Mouse (Mus musculus) gastrocnemius, postnatal 36 days (tissue): Measurements from ENCODE around the gene Bud31. TPM values are rescaled to one million over a fixed set of nuclear protein-coding genes. Genes with fewer than 3 reads are reported as not detected.

Experiments used
- DNase-seq, 2 experiments: peaks; one replicate each; pipeline ENCODE4 v3.0.0; 2022
- intact Hi-C: fragments of 180-260 bp; cut with DNase I; formaldehyde crosslinking; loops from one replicate; pipeline ENCODE4 v1.15.1; 2025
- total RNA-seq, 2 experiments: library from RNA; stranded (reverse); gene quantifications; 2 replicates each; pipeline ENCODE4 v1.2.3; 2021

The Bud31 gene
- total RNA-seq, 2 experiments from 2014 or later: 44.3 to 47.0 TPM

DNA sequence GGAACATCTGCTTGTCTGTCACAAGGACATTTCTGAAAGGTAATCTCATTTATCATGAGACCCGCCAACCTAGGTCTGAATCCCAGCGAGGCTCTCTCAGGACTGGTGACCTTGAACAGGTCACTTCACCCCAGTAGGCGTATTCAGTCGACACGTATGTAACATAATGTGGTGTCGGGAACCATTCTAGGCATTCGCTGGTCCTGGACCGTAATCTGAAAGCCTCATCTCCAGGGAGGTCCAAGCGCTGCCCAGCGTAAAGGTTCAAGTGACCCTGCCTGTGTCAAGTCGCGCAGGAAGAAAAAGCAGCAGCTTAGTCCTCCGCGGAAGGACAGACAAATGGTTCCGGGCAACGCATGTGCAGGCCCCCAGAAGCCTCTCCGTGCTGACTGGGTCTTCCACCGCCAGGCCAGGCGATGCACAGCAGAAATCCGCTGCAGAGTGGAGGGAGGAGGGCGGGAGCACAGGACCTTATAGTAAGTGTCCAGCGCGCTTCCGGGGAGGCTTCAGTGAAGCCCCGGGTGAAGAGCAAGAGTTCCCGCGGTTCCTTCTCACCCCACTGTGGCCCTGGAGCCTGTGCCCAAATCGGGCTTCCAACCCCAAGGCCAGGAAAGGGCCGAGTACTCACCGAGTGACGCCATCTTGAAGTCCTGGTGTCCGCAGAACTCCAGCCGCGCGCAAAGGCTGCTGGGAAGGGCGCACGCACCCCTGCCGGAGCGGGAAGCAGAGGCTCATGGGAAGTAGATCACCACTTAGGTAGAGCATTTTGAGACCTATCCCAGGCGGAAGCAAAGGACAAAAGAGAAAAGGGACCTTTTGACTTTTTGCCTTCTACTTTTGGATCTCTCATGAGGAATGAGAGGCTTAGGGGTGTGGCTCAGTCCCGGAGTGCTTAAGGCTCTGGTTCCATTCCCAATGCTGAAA, 51.0 kb downstream of the Bud31 start:
- intact Hi-C loops: no loop called here
- peak; percentile 81 to 87 for DNase-seq

DNA sequence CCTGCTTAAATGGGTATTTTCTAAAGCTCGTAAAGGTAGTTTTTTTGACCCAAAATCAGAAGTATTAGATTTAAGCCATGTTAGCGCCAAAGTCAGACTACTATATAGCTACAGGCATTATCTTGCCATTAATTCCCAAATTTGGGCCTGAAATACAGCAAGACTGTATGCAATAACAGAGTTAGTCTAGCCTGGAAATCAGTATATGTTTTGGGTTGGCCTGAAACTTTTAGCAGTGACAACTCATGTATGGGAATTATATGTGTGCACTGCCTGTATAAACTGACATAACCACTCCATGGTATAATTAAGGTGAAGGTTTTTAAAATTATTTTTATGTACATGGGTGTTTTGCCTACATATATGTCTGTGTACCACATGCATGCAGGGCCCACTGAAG, 51.8 kb downstream of the Bud31 start, which contains the start of gene Atp5j2:
TSS of gene Atp5j2 (minus strand) at position 101 of the 400 bp plus-strand sequence.
- no peak for DNase-seq
- intact Hi-C loops: no loop called here

Other genes with a start within 250 kb of the Bud31 start
- gene Smurf1, start 174.5 kb upstream of the Bud31 start, total RNA-seq: 10 to 100 TPM in 1 of 2 experiments, 1 to 10 TPM in 1; 9.4 to 11.0 TPM
- not detected for gene Gm4871, start 107.6 kb upstream of the Bud31 start, total RNA-seq
- not detected for gene 1700018F24Rik, start 97.4 kb upstream of the Bud31 start, total RNA-seq
- gene Arpc1a, start 56.5 kb upstream of the Bud31 start, total RNA-seq: 10 to 100 TPM; 25.0 to 26.1 TPM
- not detected for gene Kpna7, start 56.3 kb upstream of the Bud31 start, total RNA-seq
- 10 to 100 TPM; 28.3 to 30.4 TPM for gene Arpc1b, start 26.1 kb upstream of the Bud31 start, total RNA-seq
- gene Pdap1, start 124 bp upstream of the Bud31 start, total RNA-seq: 10 to 100 TPM; 48.3 to 52.2 TPM
- 10 to 100 TPM; 11.3 to 12.0 TPM for gene Ptcd1, start 26.7 kb downstream of the Bud31 start, total RNA-seq
- 1 to 10 TPM; 7.3 to 8.7 TPM for gene Cpsf4, start 26.9 kb downstream of the Bud31 start, total RNA-seq
- 100 to 1,000 TPM; 691 to 699 TPM for gene Atp5j2, start 51.7 kb downstream of the Bud31 start, total RNA-seq
- 10 to 100 TPM in 1 of 2 experiments, 1 to 10 TPM in 1; 8.5 to 13.0 TPM for gene Zkscan14, start 61.5 kb downstream of the Bud31 start, total RNA-seq
- 1 to 10 TPM; 5.4 to 7.5 TPM for gene Zkscan5, start 64.2 kb downstream of the Bud31 start, total RNA-seq
- 10 to 100 TPM in 1 of 2 experiments, 1 to 10 TPM in 1; 9.2 to 14.6 TPM for gene Zfp655, start 91.4 kb downstream of the Bud31 start, total RNA-seq
- gene Zscan25, start 140.1 kb downstream of the Bud31 start, total RNA-seq: 1 to 10 TPM; 6.6 to 9.3 TPM
- not detected for gene Cyp3a57, start 204.9 kb downstream of the Bud31 start, total RNA-seq